Mouse (Mus musculus) stomach, embryonic 14.5 days (tissue): ENCODE data around the gene Cdh23. TPM values are rescaled to one million over a fixed set of nuclear protein-coding genes. Genes with fewer than 3 reads are reported as not detected.

ENCODE experiments used
- ATAC-seq: fragments of 200-750 bp; cut with Nextera tagmentation; 2 replicates; pipeline ENCODE4 v1.8.0; 2017; ENCODE audit warnings: low read depth, moderate TSS enrichment; ENCODE audit not compliant: insufficient number of reproducible peaks, insufficient read depth, low FRiP score
- H3K27ac ChIP-seq: fragments of 300-500 bp; sonication (generic); 2 replicates; pipeline ENCODE4 v1.5.1; 2014; ENCODE audit warnings: mild to moderate bottlenecking, low read length, moderate library complexity, mixed read lengths
- H3K27me3 ChIP-seq: fragments of 300-500 bp; sonication (generic); 2 replicates; pipeline ENCODE4 v1.6.1; 2014; ENCODE audit warnings: low read length, control low read depth, mixed read lengths; ENCODE audit not compliant: control insufficient read depth, insufficient read depth
- H3K36me3 ChIP-seq: fragments of 300-500 bp; sonication (generic); 2 replicates; pipeline ENCODE4 v1.6.1; 2014; ENCODE audit warnings: mild to moderate bottlenecking, control low read depth, low read length, moderate library complexity, mixed read lengths; ENCODE audit not compliant: control insufficient read depth, insufficient read depth
- H3K4me1 ChIP-seq: fragments of 300-500 bp; sonication (generic); 2 replicates; pipeline ENCODE4 v1.6.1; 2014; ENCODE audit warnings: low read length, control low read depth, mixed read lengths; ENCODE audit not compliant: control insufficient read depth, insufficient read depth
- H3K4me2 ChIP-seq: fragments of 300-500 bp; sonication (generic); replicated peaks from 2 replicates; pipeline ENCODE4 v1.6.1; 2014; ENCODE audit warnings: low read depth, low read length, control low read depth
- H3K4me3 ChIP-seq: fragments of 300-500 bp; sonication (generic); 2 replicates; pipeline ENCODE4 v1.5.1; 2014; ENCODE audit warnings: low read depth, low read length, control low read depth
- H3K9ac ChIP-seq: fragments of 300-500 bp; sonication (generic); replicated peaks from 2 replicates; pipeline ENCODE4 v1.6.1; 2014; ENCODE audit warnings: low read depth, mild to moderate bottlenecking, control low read depth, low read length, moderate library complexity, mixed read lengths
- H3K9me3 ChIP-seq: fragments of 300-500 bp; sonication (generic); 2 replicates; pipeline ENCODE4 v1.6.1; 2016; ENCODE audit warnings: low read depth, low read length, control low read depth; ENCODE audit not compliant: control insufficient read depth
- WGBS: fragments of 180-500 bp; shearing (Covaris S2); extraction: QIAGEN DNeasy Blood & Tissue Kit; methylation state at CpG from one replicate; pipeline ENCODE4 v1.1.7; 2014; 5-methylcytosine and 5-hydroxymethylcytosine counted together
- polyA plus RNA-seq: library from polyadenylated mRNA; unstranded; fragments of >200 nt; fragmentation: Nextera tagmentation; extraction: Ambion mirVana; gene quantifications from 2 replicates; pipeline ENCODE4 v1.2.1, GENCODE M21; 2014

Gene Cdh23
- polyA plus RNA-seq, 1 experiment from 2014 or later: 0.71 TPM

DNA sequence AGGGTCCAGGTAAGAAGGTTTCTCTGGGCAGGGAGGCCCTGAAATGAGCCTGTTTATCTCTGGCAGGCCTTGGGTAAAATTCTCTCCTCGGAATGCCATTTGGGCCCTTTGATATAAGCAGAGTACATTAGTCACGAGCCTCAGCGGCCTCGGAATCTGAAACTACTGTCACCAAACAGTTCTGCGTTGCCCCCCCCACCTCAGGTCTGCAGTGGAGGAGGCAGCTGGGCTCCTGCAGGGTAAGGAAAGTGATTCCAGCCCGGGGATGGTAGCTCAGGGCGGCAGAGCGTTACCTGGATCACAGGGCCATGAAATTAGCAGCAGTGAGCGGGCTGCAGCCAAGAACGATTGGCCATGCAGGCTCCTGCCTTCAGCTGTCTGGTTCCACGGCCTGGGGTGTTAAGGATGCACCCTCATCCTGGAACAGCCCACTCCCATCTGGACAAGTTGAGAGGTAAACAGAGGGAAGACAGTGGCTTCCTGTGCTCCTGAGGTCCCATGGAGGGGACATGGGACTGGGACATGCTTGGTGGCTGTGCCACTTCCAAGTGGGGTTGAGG lies 41.0 kb upstream of the Cdh23 start:
- Histone ChIP-seq H3K27ac (no peak overlapping the region), H3K36me3 (no peaks in the 10 kb centered on the region), H3K27me3 (no peaks in the 10 kb centered on the region), H3K4me3 (no peak overlapping the region), H3K9ac (no peak overlapping the region), H3K9me3 (no peaks in the 10 kb centered on the region), H3K4me1 (no peaks in the 10 kb centered on the region), H3K4me2 (no peak overlapping the region)
- no peak for ATAC-seq
- 73% methylated on average over 11 of the region's 11 CpGs for WGBS

- Histone ChIP-seq H3K27me3 (no peaks in the 10 kb centered on the region), H3K9ac (no peak overlapping the region), H3K4me2 (no peak overlapping the region), H3K9me3 (no peaks in the 10 kb centered on the region), H3K36me3 (no peaks in the 10 kb centered on the region), H3K27ac (no peak overlapping the region), H3K4me1 (no peaks in the 10 kb centered on the region), H3K4me3 (no peak overlapping the region)
- WGBS: 100% methylated on average over 1 of the region's 1 CpGs
- no peak for ATAC-seq
Observed at GRCm38 (mm10) chr10:60735737-60736136, 39.4 kb upstream of the Cdh23 start.

- no peaks in the 10 kb centered on the region for H3K4me1 ChIP-seq
- no peak overlapping the region for H3K27ac ChIP-seq
- H3K36me3 ChIP-seq: no peaks in the 10 kb centered on the region
- H3K9me3 ChIP-seq: no peaks in the 10 kb centered on the region
- H3K4me2 ChIP-seq: no peak overlapping the region
- H3K9ac ChIP-seq: no peak overlapping the region
- no peak overlapping the region for H3K4me3 ChIP-seq
- no peaks in the 10 kb centered on the region for H3K27me3 ChIP-seq
- 74% methylated on average over 8 of the region's 8 CpGs for WGBS
- no peak for ATAC-seq
Observed at GRCm38 (mm10) chr10:60733471-60733870, 37.2 kb upstream of the Cdh23 start.

DNA sequence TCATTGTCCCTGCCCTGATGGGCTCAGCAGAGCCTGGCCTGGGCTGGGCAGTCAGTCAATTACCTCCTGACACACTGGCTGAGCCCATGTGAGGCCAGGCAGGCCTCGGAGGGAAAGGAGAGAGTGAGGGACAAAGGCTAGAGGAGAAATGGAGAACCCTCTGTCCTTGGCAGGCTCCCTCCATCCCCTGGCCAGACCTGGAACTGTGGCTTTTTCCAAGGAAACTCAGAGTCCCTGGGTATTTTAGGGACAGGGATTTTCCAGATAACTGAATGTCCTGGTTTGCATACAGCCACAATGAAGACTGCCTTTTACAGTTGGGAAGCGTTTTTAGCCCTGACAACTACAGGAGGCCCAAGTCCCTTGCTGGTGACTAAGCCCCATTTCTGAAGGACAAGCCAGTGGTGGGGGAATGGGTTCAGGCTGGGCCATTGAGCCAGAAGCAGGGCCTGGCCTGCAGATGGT lies 36.1 kb upstream of the Cdh23 start:
- ATAC-seq: no peak
- no peaks in the 10 kb centered on the region for H3K4me1 ChIP-seq
- no peaks in the 10 kb centered on the region for H3K9me3 ChIP-seq
- no peak overlapping the region for H3K27ac ChIP-seq
- no peaks in the 10 kb centered on the region for H3K36me3 ChIP-seq
- no peak overlapping the region for H3K4me2 ChIP-seq
- 67% methylated on average over 2 of the region's 2 CpGs for WGBS
- no peak overlapping the region for H3K4me3 ChIP-seq
- H3K27me3 ChIP-seq: no peaks in the 10 kb centered on the region
- H3K9ac ChIP-seq: no peak overlapping the region

DNA sequence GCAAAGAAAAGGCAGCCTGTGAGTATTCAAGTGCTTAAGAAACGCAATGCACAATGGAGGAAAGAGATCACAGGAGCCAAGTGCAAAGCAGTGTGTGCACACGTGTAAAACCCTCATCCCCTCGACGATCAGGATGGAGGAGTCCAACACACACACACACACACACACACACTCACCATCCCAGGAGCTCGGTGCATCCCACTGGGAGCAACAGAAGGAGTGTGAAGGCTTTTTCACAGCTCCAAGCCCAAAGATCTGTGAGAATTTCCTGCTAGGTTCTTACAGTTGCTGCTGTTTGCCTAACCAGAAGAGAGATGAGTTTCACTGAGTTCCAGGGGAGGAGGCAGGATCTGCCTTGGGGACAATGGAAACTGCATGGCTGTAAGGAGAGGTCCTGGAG lies 35.5 kb upstream of the Cdh23 start:
- WGBS: 31% methylated on average over 5 of the region's 5 CpGs
- Histone ChIP-seq H3K36me3 (no peaks in the 10 kb centered on the region), H3K4me2 (no peak overlapping the region), H3K4me3 (no peak overlapping the region), H3K4me1 (no peaks in the 10 kb centered on the region), H3K9me3 (no peaks in the 10 kb centered on the region), H3K27me3 (no peaks in the 10 kb centered on the region), H3K27ac (no peak overlapping the region), H3K9ac (no peak overlapping the region)
- ATAC-seq: no peak

- peak; percentile 54; the same call in 1 of the 2 replicates for ATAC-seq
- no peaks in the 10 kb centered on the region for H3K4me1 ChIP-seq
- H3K27ac ChIP-seq: no peak overlapping the region
- no peaks in the 10 kb centered on the region for H3K9me3 ChIP-seq
- no peak overlapping the region for H3K9ac ChIP-seq
- H3K36me3 ChIP-seq: no peaks in the 10 kb centered on the region
- 32% methylated on average over 5 of the region's 5 CpGs for WGBS
- no peaks in the 10 kb centered on the region for H3K27me3 ChIP-seq
- H3K4me2 ChIP-seq: no peak overlapping the region
- H3K4me3 ChIP-seq: no peak overlapping the region
Observed at GRCm38 (mm10) chr10:60727301-60727700, 31.0 kb upstream of the Cdh23 start.

DNA sequence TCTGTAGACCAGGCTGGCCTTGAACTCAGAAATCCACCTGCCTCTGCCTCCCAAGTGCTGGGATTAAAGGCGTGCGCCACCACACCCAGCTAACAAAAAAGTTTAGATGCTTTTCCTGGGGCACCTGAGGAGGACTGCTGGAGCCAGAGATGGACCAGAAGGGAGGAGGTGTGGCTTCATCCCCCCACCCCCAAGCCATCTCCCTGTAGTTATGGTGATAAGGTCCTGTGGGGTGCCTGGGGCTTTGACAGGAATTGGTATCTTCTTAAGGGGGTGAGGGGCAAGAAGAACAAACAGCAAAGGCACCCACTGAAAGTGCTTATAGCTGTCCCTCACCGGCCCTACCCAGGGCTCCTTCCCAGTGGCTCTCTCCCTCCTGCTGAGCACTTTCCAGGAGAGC lies 30.6 kb upstream of the Cdh23 start:
- 72% methylated on average over 3 of the region's 3 CpGs for WGBS
- Histone ChIP-seq H3K9me3 (no peaks in the 10 kb centered on the region), H3K4me2 (no peak overlapping the region), H3K27me3 (no peaks in the 10 kb centered on the region), H3K4me3 (no peak overlapping the region), H3K36me3 (no peaks in the 10 kb centered on the region), H3K27ac (no peak overlapping the region), H3K9ac (no peak overlapping the region), H3K4me1 (no peaks in the 10 kb centered on the region)
- no peak for ATAC-seq

- H3K27me3 ChIP-seq: no peaks in the 10 kb centered on the region
- no peak for ATAC-seq
Observed at GRCm38 (mm10) chr10:60724496-60724895, 28.2 kb upstream of the Cdh23 start.

DNA sequence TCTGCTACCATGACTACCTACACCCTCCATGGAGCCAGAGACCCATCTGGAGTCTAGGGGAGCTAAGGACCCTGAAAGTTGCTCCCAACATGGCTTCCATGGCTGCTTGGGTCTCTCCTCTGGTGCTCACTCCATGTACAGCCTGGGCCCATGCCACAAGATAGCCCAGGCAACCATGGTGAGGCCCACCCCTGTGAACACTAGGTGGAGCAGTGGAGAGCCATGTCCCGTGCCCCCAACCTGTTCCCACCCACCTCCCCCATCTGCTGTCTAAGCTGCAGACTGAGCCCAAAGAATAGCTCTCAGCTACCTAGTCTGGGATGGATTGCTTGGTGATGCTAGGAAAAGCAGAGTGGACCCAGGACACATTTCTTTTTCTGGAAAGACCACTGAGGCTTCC lies 27.1 kb upstream of the Cdh23 start:
- no peak overlapping the region for H3K4me3 ChIP-seq
- ATAC-seq: no peak
- H3K4me1 ChIP-seq: no peaks in the 10 kb centered on the region
- no peaks in the 10 kb centered on the region for H3K27me3 ChIP-seq
- H3K27ac ChIP-seq: no peak overlapping the region
- H3K36me3 ChIP-seq: no peaks in the 10 kb centered on the region
- no peak overlapping the region for H3K4me2 ChIP-seq
- 50% methylated on average over 1 of the region's 1 CpGs for WGBS
- H3K9me3 ChIP-seq: no peaks in the 10 kb centered on the region
- no peak overlapping the region for H3K9ac ChIP-seq

More at GRCm38 (mm10) chr10:60724496-60724895, 28.2 kb upstream of the Cdh23 start:
- H3K36me3 ChIP-seq: no peaks in the 10 kb centered on the region
- no peaks in the 10 kb centered on the region for H3K4me1 ChIP-seq
- no peak overlapping the region for H3K4me3 ChIP-seq
- 65% methylated on average over 6 of the region's 6 CpGs for WGBS
- no peak overlapping the region for H3K4me2 ChIP-seq
- no peaks in the 10 kb centered on the region for H3K9me3 ChIP-seq
- H3K9ac ChIP-seq: no peak overlapping the region
- no peak overlapping the region for H3K27ac ChIP-seq
